Mouse (Mus musculus): Measurements from ENCODE around the gene Ppm1h. TPM values are rescaled to one million over a fixed set of nuclear protein-coding genes. Genes with fewer than 3 reads are reported as not detected.

Gene Ppm1h
- total and polyA plus RNA-seq, 3 experiments, result 1.2 to 1.3 (median 1.3) TPM

DNA sequence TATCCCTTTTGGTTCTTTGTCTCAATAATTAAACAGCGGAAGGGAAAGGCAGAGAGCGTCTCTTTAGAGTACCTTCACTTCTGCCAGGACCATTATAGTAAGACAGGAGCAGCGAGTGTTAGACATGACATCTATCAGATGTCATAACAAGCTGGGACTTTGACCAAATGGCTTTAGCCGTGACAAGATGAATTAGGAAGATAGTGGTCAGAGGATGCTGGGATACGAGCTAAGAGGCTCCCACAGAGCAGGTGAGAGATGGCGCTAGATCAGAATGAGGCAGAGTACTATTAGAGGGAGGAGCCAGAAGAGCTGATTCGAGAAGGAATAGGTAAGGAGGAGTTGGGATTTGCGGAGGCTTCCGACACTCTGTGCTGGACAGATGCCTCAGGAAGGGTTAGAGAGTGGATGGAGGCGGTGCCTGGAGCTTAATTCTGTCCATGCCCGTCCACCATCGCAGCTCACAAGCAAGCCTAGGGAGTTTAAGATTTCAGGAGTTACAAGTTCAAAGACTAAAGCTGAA lies 111.1 kb downstream of the Ppm1h start:
- DNase-seq (ENCODE audit: extremely low read depth), result no peak
- Histone ChIP-seq H3K27me3 (replicated peaks) (no peaks in the 10 kb centered on the region), H3K4me1 (ENCODE audit: control insufficient read depth in 1 of 2, insufficient read depth in 2 of 2) (no peaks in the 10 kb centered on the region), H3K9ac (ENCODE audit: insufficient read depth, low read depth) (no peak overlapping the region), H3K9me3 (replicated peaks; ENCODE audit: low read length) (no peaks in the 10 kb centered on the region), H3K27ac (ENCODE audit: insufficient read depth, low read depth) (no peak overlapping the region), H3K4me3 (replicated peaks in 1 of 3; ENCODE audit: low read depth in 2 of 3, low read length in 2 of 3, poor library complexity in 1 of 3) (no peak overlapping the region), H3K79me2 (replicated peaks; ENCODE audit: control insufficient read depth, extremely low read depth, insufficient read depth, poor library complexity, severe bottlenecking) (no peaks in the 10 kb centered on the region), H3K36me3 (replicated peaks in 1 of 2; ENCODE audit: control insufficient read depth in 1 of 2, insufficient read depth in 1 of 2, low read length in 1 of 2) (no peaks in the 10 kb centered on the region), H3K4me2 (ENCODE audit: insufficient read depth, low read depth, poor library complexity, severe bottlenecking) (no peak overlapping the region)
- no peak for TF ChIP-seq CTCF (conservative IDR thresholded peaks at IDR 0.05 in 1 of 2, IDR thresholded peaks at IDR 0.05 in 1 of 2; ENCODE audit: low read depth in 2 of 2, low read length in 2 of 2)
- no peak for TF ChIP-seq BHLHE40 (IDR thresholded peaks at IDR 0.05; ENCODE audit: low read depth, low read length)
- TF ChIP-seq SIN3A (IDR thresholded peaks at IDR 0.05; ENCODE audit: low read length), result no peak
- no peak for TF ChIP-seq ZNF384 (IDR thresholded peaks at IDR 0.05; ENCODE audit: low read depth, low read length)
- no peak for TF ChIP-seq HCFC1 (IDR thresholded peaks at IDR 0.05; ENCODE audit: low read depth, low read length)
- no peak for TF ChIP-seq USF2 (conservative IDR thresholded peaks at IDR 0.05; ENCODE audit: low read depth, low read length)
- TF ChIP-seq MAFK (IDR thresholded peaks at IDR 0.05; ENCODE audit: insufficient replicate concordance, low read length), result no peak
- no peak for TF ChIP-seq POLR2AphosphoS2 (IDR thresholded peaks at IDR 0.05; ENCODE audit: low read depth, low read length)
- TF ChIP-seq MXI1 (IDR thresholded peaks at IDR 0.05; ENCODE audit: low read depth, low read length), result no peak
- no peak for TF ChIP-seq TBP (conservative IDR thresholded peaks at IDR 0.05; ENCODE audit: low read depth, low read length)
- TF ChIP-seq PAX5 (IDR thresholded peaks at IDR 0.05; ENCODE audit: low read length), result no peak
- TF ChIP-seq RAD21 (IDR thresholded peaks at IDR 0.05; ENCODE audit: low read depth, low read length), result no peak
- TF ChIP-seq KAT2A (IDR thresholded peaks at IDR 0.05; ENCODE audit: insufficient replicate concordance, low read length), result no peak
- TF ChIP-seq POLR2A (IDR thresholded peaks at IDR 0.05; ENCODE audit: low read depth, low read length), result no peak
- TF ChIP-seq IRF4 (IDR thresholded peaks at IDR 0.05; ENCODE audit: low read depth, low read length), result no peak
- no peak for TF ChIP-seq UBTF (IDR thresholded peaks at IDR 0.05; ENCODE audit: low read depth, low read length)
- no peak for TF ChIP-seq GABPA (IDR thresholded peaks at IDR 0.05; ENCODE audit: insufficient replicate concordance, low read depth, low read length)
- no peak for TF ChIP-seq RCOR1 (conservative IDR thresholded peaks at IDR 0.05; ENCODE audit: low read depth, low read length)
- no peak for TF ChIP-seq ETS1 (conservative IDR thresholded peaks at IDR 0.05; ENCODE audit: low read depth, low read length)
- dilution Hi-C loops (cut with MboI; ENCODE audit: extremely low pct_ligation_motif_present, extremely low pct_unique_long_range_greater_than_20kb, low sequenced_read_pairs), result no loop called here
- in situ Hi-C loops (cut with MboI; ENCODE audit: low pct_ligation_motif_present, low pct_unique_long_range_greater_than_20kb, low sequenced_read_pairs), result no loop called here

DNA sequence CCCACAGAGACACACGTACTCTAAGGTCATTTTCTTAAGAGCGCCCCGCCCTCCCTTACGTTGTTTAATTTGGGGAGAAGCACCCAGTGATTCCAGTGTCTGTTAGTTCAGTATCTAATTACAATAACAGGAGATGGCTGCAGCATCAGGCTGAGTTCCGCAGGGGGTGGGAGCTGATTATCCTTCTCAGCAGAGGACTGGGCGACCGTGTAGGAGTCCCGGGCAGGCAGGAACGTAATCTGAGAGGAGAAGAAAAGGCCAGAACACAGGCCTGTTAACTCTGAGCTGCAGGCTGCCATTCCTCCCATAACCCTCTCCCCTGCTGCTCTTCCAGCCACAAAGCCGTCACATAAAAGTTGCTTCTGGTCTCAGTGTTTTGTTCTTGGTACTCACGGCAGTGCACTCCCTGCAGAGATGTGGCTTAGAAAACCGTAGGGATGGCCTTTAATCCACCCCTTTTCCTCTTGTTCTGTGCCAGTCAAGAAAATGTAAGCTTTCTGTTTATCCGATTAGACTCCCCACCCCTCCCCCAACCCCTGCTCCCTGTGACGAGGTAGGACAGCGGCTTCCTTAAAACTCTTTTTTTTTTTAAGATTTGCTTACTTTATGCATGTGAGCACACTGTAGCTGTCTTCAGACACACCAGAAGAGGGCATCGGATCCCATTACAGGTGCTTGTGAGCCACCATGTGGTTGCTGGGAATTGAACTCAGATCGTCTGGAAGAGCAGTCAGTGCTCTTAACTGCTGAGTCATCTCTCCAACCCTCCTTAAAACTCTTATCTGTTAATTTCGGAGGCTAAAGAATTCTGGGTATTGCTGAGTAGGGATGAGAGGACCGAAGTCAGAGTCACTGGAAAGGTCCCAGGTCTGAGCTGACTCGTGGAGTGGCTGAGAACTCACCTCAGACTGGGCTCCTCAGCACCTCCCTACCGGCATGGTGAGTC lies 113.7 kb downstream of the Ppm1h start:
- in situ Hi-C loops (cut with MboI; ENCODE audit: low pct_ligation_motif_present, low pct_unique_long_range_greater_than_20kb, low sequenced_read_pairs), result no loop called here
- H3K27me3 ChIP-seq (replicated peaks), result no peaks in the 10 kb centered on the region
- dilution Hi-C loops (cut with MboI; ENCODE audit: extremely low pct_ligation_motif_present, extremely low pct_unique_long_range_greater_than_20kb, low sequenced_read_pairs), result no loop called here
- DNase-seq (ENCODE audit: extremely low read depth), result no peak
- no peak overlapping the region for H3K4me2 ChIP-seq (ENCODE audit: insufficient read depth, low read depth, poor library complexity, severe bottlenecking)
- TF ChIP-seq MAFK (IDR thresholded peaks at IDR 0.05; ENCODE audit: insufficient replicate concordance, low read length) (no peak), EP300 (IDR thresholded peaks at IDR 0.05; ENCODE audit: low read length) (no peak), CTCF (conservative IDR thresholded peaks at IDR 0.05 in 1 of 2, IDR thresholded peaks at IDR 0.05 in 1 of 2; ENCODE audit: low read depth in 2 of 2, low read length in 2 of 2) (no peak; a peak in 1 of 4 replicates), USF1 (IDR thresholded peaks at IDR 0.05; ENCODE audit: low read depth, low read length) (no peak), UBTF (IDR thresholded peaks at IDR 0.05; ENCODE audit: low read depth, low read length) (no peak), NELFE (IDR thresholded peaks at IDR 0.05; ENCODE audit: low read depth, low read length) (no peak), CHD1 (IDR thresholded peaks at IDR 0.05; ENCODE audit: low read depth, low read length) (no peak), TCF12 (IDR thresholded peaks at IDR 0.05; ENCODE audit: low read depth, low read length) (no peak), KAT2A (IDR thresholded peaks at IDR 0.05; ENCODE audit: insufficient replicate concordance, low read length) (no peak), TBP (conservative IDR thresholded peaks at IDR 0.05; ENCODE audit: low read depth, low read length) (no peak), RCOR1 (conservative IDR thresholded peaks at IDR 0.05; ENCODE audit: low read depth, low read length) (no peak), MAZ (IDR thresholded peaks at IDR 0.05; ENCODE audit: low read depth, low read length) (no peak), POLR2A (IDR thresholded peaks at IDR 0.05; ENCODE audit: low read depth, low read length) (no peak), ZC3H11A (IDR thresholded peaks at IDR 0.05; ENCODE audit: low read depth, low read length) (no peak), PAX5 (IDR thresholded peaks at IDR 0.05; ENCODE audit: low read length) (no peak), ELF1 (IDR thresholded peaks at IDR 0.05; ENCODE audit: low read depth, low read length) (no peak), JUN (IDR thresholded peaks at IDR 0.05; ENCODE audit: insufficient read depth, low read depth, low read length) (no peak), MEF2A (IDR thresholded peaks at IDR 0.05; ENCODE audit: borderline replicate concordance, low read depth, low read length) (no peak)
- H3K9ac ChIP-seq (ENCODE audit: insufficient read depth, low read depth), result no peak overlapping the region
- H3K79me2 ChIP-seq (replicated peaks; ENCODE audit: control insufficient read depth, extremely low read depth, insufficient read depth, poor library complexity, severe bottlenecking), result no peaks in the 10 kb centered on the region
- no peak overlapping the region for H3K27ac ChIP-seq (ENCODE audit: insufficient read depth, low read depth)
- no peaks in the 10 kb centered on the region for H3K9me3 ChIP-seq (replicated peaks; ENCODE audit: low read length)
- H3K4me3 ChIP-seq (replicated peaks in 1 of 3; ENCODE audit: low read depth in 2 of 3, low read length in 2 of 3, poor library complexity in 1 of 3), result no peak overlapping the region
- no peaks in the 10 kb centered on the region for H3K4me1 ChIP-seq (ENCODE audit: control insufficient read depth in 1 of 2, insufficient read depth in 2 of 2)
- H3K36me3 ChIP-seq (replicated peaks in 1 of 2; ENCODE audit: control insufficient read depth in 1 of 2, insufficient read depth in 1 of 2, low read length in 1 of 2), result no peaks in the 10 kb centered on the region
